9 mouse cellular contexts compared by ENCODE assay signal in the genomic region with DNA sequence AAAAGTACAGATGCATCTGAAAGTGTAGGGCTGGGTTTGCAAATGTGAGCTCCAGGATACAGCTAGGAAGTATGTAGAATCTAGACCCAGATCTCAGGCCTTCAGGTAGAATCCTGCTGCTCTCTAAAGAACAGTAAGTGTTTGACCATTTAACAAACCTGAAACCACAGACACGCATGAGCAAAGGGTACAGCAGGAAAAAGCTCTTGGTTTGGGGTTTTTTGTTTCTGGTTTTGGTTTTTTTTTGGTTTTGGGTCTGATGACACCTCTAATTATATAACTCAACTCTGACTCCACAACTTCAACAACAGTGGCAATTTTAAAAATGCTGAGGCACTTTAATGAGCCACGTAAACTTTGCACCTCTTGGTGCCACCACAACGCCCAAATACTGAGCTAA.
"Had no signal": no experiment of that assay in that cellular context is flagged by ENCODE, and none has a peak within 500 bp of the region (broad histone marks: within the 10 kb centered on the region; RNA-seq: fewer than 3 reads in every experiment).

No protein-coding gene starts in this region.

- H3K9ac ChIP-seq: lung, embryonic 15.5 days; midbrain, embryonic 13.5 days; midbrain, embryonic 15.5 days; neural tube, embryonic 12.5 days had no signal

- H3K36me3 ChIP-seq: lung, embryonic 15.5 days; midbrain, embryonic 15.5 days had no signal

- DNase-seq: thymus, adult 18-20 months; thymus, postnatal 14 days; thymus, postnatal 36 days had no signal

- H3K4me3 ChIP-seq: lung, embryonic 15.5 days; midbrain, embryonic 13.5 days; midbrain, embryonic 15.5 days; neural tube, embryonic 12.5 days had no signal

- H3K27ac ChIP-seq: midbrain, embryonic 13.5 days; midbrain, embryonic 15.5 days; neural tube, embryonic 12.5 days had no signal

- H3K9me3 ChIP-seq: lung, embryonic 15.5 days; megakaryocyte, embryonic 14.5 days; midbrain, embryonic 13.5 days; midbrain, embryonic 15.5 days; neural tube, embryonic 12.5 days had no signal

- H3K27me3 ChIP-seq: lung, embryonic 15.5 days; megakaryocyte, embryonic 14.5 days; midbrain, embryonic 13.5 days; midbrain, embryonic 15.5 days; neural tube, embryonic 12.5 days had no signal

- ATAC-seq: midbrain, embryonic 13.5 days; midbrain, embryonic 15.5 days had no signal

- H3K4me2 ChIP-seq: midbrain, embryonic 11.5 days; midbrain, embryonic 13.5 days; midbrain, embryonic 15.5 days; neural tube, embryonic 12.5 days had no signal
